Mouse (Mus musculus) bone marrow macrophage, adult 2 months (primary cell): Measurements from ENCODE around the gene Fndc5.

ENCODE experiments used
- CTCF ChIP-seq: IDR thresholded peaks from 2 replicates; pipeline ENCODE4 v1.5.1; 2012; ENCODE audit warnings: low read depth, mild to moderate bottlenecking, low read length, moderate library complexity
- POLR2A ChIP-seq: IDR thresholded peaks from 2 replicates; pipeline ENCODE4 v1.6.1; 2012; ENCODE audit warnings: mild to moderate bottlenecking, low read depth, low read length, borderline replicate concordance

- TF ChIP-seq POLR2A (no peak), CTCF (no peak)
Observed at GRCm38 (mm10) chr4:129141560-129142438, 5.0 kb downstream of the Fndc5 start.
